Mouse (Mus musculus): ENCODE measurements at regions not wholly inside any gene's neighbourhood (a gene's known extent, or its start where the extent isn't known, plus 50 kb on each side); places are given as distances from the start of the nearest gene placed in this dataset.

DNA sequence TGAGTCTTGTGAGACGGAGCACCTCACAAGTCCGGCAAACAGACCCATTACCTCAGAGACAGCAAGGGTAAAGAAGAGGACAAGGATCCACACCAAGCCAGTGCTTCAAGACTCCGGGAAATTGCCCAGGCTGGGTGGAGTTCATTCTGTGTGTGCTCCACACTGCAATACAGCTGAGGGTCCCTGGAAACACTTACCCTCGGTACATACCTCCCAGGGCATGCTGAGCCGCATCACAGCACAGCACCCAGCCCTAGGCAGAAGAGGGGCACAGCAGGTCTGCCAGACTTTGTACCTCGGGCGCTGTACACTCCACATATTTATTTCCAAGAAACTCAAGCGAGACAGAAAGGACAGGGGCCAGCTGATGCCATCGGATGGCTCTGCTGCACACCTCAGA lies 54.5 kb upstream of the Cmc1 start:
- TF ChIP-seq POLR2A (IDR thresholded peaks at IDR 0.05; ENCODE audit: extremely low read depth, insufficient read depth, low read length) (no peak), CTCF (IDR thresholded peaks at IDR 0.05; ENCODE audit: low read depth, low read length) (no peak)

Measured in liver, adult 2 months (tissue).